Mouse (Mus musculus): ENCODE data around the gene Foxn2. TPM values are rescaled to one million over a fixed set of nuclear protein-coding genes. Genes with fewer than 3 reads are reported as not detected.
"Not testable (repeated sequence)": the region's sequence is repeated elsewhere in the genome, so short reads cannot be mapped to it uniquely, and the experiment has no call there.

The Foxn2 gene
- polyA plus RNA-seq, 1 experiment from 2014 or later, result 8.5 TPM

GRCm38 (mm10) chr17:88443186-88443585 lies 2.7 kb downstream of the Foxn2 start:
- 87% methylated on average over 6 of the region's 6 CpGs for WGBS
- H3K27ac ChIP-seq (replicated peaks), result no peak overlapping the region
- H3K9me3 ChIP-seq, result no peaks in the 10 kb centered on the region
- H3K27me3 ChIP-seq, result no peaks in the 10 kb centered on the region
- no peak overlapping the region for H3K4me2 ChIP-seq
- H3K36me3 ChIP-seq, result no peaks in the 10 kb centered on the region
- H3K4me1 ChIP-seq (replicated peaks), result peaks cover 8% of the 10 kb centered on the region
- no peak overlapping the region for H3K4me3 ChIP-seq
- no peak overlapping the region for H3K9ac ChIP-seq
- ATAC-seq (ENCODE audit: low FRiP score, low read depth), result no peak

GRCm38 (mm10) chr17:88458079-88458478 lies 17.6 kb downstream of the Foxn2 start:
- H3K9me3 ChIP-seq, result no peaks in the 10 kb centered on the region
- H3K9ac ChIP-seq, result no peak overlapping the region
- no peak overlapping the region for H3K4me2 ChIP-seq
- H3K4me1 ChIP-seq (replicated peaks), result no peaks in the 10 kb centered on the region
- 94% methylated on average over 3 of the region's 3 CpGs for WGBS
- H3K27me3 ChIP-seq, result no peaks in the 10 kb centered on the region
- ATAC-seq (ENCODE audit: low FRiP score, low read depth), result no peak
- no peak overlapping the region for H3K27ac ChIP-seq (replicated peaks)
- no peaks in the 10 kb centered on the region for H3K36me3 ChIP-seq
- H3K4me3 ChIP-seq, result no peak overlapping the region

- H3K4me2 ChIP-seq, result no peak overlapping the region
- H3K27ac ChIP-seq (replicated peaks), result no peak overlapping the region
- H3K36me3 ChIP-seq, result no peaks in the 10 kb centered on the region
- H3K9me3 ChIP-seq, result no peaks in the 10 kb centered on the region
- ATAC-seq (ENCODE audit: low FRiP score, low read depth), result no peak
- H3K9ac ChIP-seq, result no peak overlapping the region
- no peaks in the 10 kb centered on the region for H3K4me1 ChIP-seq (replicated peaks)
- no peaks in the 10 kb centered on the region for H3K27me3 ChIP-seq
- 89% methylated on average over 2 of the region's 2 CpGs for WGBS
- no peak overlapping the region for H3K4me3 ChIP-seq
These were observed 19.0 kb downstream of the Foxn2 start for GRCm38 (mm10) chr17:88459516-88459915.

GRCm38 (mm10) chr17:88459916-88460901 lies 19.7 kb downstream of the Foxn2 start:
- H3K36me3 ChIP-seq, result no peaks in the 10 kb centered on the region
- no peaks in the 10 kb centered on the region for H3K27me3 ChIP-seq
- H3K9me3 ChIP-seq, result no peaks in the 10 kb centered on the region
- no peak overlapping the region for H3K27ac ChIP-seq (replicated peaks)
- no peak overlapping the region for H3K4me2 ChIP-seq
- no peaks in the 10 kb centered on the region for H3K4me1 ChIP-seq (replicated peaks)
- H3K4me3 ChIP-seq, result no peak overlapping the region
- H3K9ac ChIP-seq, result no peak overlapping the region
- no peak for ATAC-seq (ENCODE audit: low FRiP score, low read depth)
- 89% methylated on average over 7 of the region's 7 CpGs for WGBS

GRCm38 (mm10) chr17:88462658-88463057 lies 22.1 kb downstream of the Foxn2 start:
- no peaks in the 10 kb centered on the region for H3K4me1 ChIP-seq (replicated peaks)
- no peaks in the 10 kb centered on the region for H3K9me3 ChIP-seq
- H3K4me2 ChIP-seq, result no peak overlapping the region
- no peaks in the 10 kb centered on the region for H3K27me3 ChIP-seq
- H3K9ac ChIP-seq, result no peak overlapping the region
- no peak overlapping the region for H3K27ac ChIP-seq (replicated peaks)
- no peaks in the 10 kb centered on the region for H3K36me3 ChIP-seq
- WGBS, result 79% methylated on average over 5 of the region's 5 CpGs
- ATAC-seq (ENCODE audit: low FRiP score, low read depth), result no peak
- no peak overlapping the region for H3K4me3 ChIP-seq

- H3K4me2 ChIP-seq, result no peak overlapping the region
- ATAC-seq (ENCODE audit: low FRiP score, low read depth), result no peak
- no peak overlapping the region for H3K9ac ChIP-seq
- no peaks in the 10 kb centered on the region for H3K27me3 ChIP-seq
- 89% methylated on average over 1 of the region's 1 CpGs for WGBS
- H3K4me3 ChIP-seq, result no peak overlapping the region
- H3K4me1 ChIP-seq (replicated peaks), result no peaks in the 10 kb centered on the region
- no peak overlapping the region for H3K27ac ChIP-seq (replicated peaks)
- H3K36me3 ChIP-seq, result peaks cover 9% of the 10 kb centered on the region
- H3K9me3 ChIP-seq, result 0 out of 2 replicates have a peak, but pooled peaks cover 3% of the 10 kb centered on the region
These were observed 26.1 kb downstream of the Foxn2 start for GRCm38 (mm10) chr17:88466591-88466990.

- H3K4me2 ChIP-seq, result no peak overlapping the region
- H3K4me3 ChIP-seq, result no peak overlapping the region
- H3K27me3 ChIP-seq, result no peaks in the 10 kb centered on the region
- 90% methylated on average over 6 of the region's 6 CpGs for WGBS
- 0 out of 2 replicates have a peak, but pooled peaks cover 3% of the 10 kb centered on the region for H3K9me3 ChIP-seq
- no peak overlapping the region for H3K9ac ChIP-seq
- no peak for ATAC-seq (ENCODE audit: low FRiP score, low read depth)
- H3K36me3 ChIP-seq, result peaks cover 9% of the 10 kb centered on the region
- H3K27ac ChIP-seq (replicated peaks), result no peak overlapping the region
- H3K4me1 ChIP-seq (replicated peaks), result no peaks in the 10 kb centered on the region
These were observed 27.2 kb downstream of the Foxn2 start for GRCm38 (mm10) chr17:88467696-88468095.

- WGBS, result 98% methylated on average over 5 of the region's 5 CpGs
- not testable (repeated sequence) for H3K9me3 ChIP-seq; H3K36me3 ChIP-seq; H3K4me1 ChIP-seq (replicated peaks); H3K4me2 ChIP-seq; H3K9ac ChIP-seq; ATAC-seq (ENCODE audit: low FRiP score, low read depth); H3K27me3 ChIP-seq; H3K4me3 ChIP-seq; H3K27ac ChIP-seq (replicated peaks)
These were observed 28.3 kb downstream of the Foxn2 start for GRCm38 (mm10) chr17:88468655-88469398.

GRCm38 (mm10) chr17:88473766-88474165 lies 33.3 kb downstream of the Foxn2 start:
- peaks cover 9% of the 10 kb centered on the region for H3K36me3 ChIP-seq
- no peak overlapping the region for H3K27ac ChIP-seq (replicated peaks)
- H3K27me3 ChIP-seq, result no peaks in the 10 kb centered on the region
- H3K9me3 ChIP-seq, result 0 out of 2 replicates have a peak, but pooled peaks cover 3% of the 10 kb centered on the region
- ATAC-seq (ENCODE audit: low FRiP score, low read depth), result no peak
- no peak overlapping the region for H3K4me2 ChIP-seq
- peaks cover 5% of the 10 kb centered on the region; the same call in 1 of the 2 replicates for H3K4me1 ChIP-seq (replicated peaks)
- H3K4me3 ChIP-seq, result no peak overlapping the region
- no peak overlapping the region for H3K9ac ChIP-seq
- WGBS, result 51% methylated on average over 2 of the region's 2 CpGs

- no peaks in the 10 kb centered on the region for H3K27me3 ChIP-seq
- no peak overlapping the region for H3K9ac ChIP-seq
- WGBS, result 95% methylated on average over 7 of the region's 7 CpGs
- no peaks in the 10 kb centered on the region for H3K9me3 ChIP-seq
- no peaks in the 10 kb centered on the region for H3K36me3 ChIP-seq
- no peak overlapping the region for H3K27ac ChIP-seq (replicated peaks)
- no peak overlapping the region for H3K4me2 ChIP-seq
- peaks cover 5% of the 10 kb centered on the region; the same call in 1 of the 2 replicates for H3K4me1 ChIP-seq (replicated peaks)
- no peak overlapping the region for H3K4me3 ChIP-seq
- ATAC-seq (ENCODE audit: low FRiP score, low read depth), result no peak
These were observed 36.7 kb downstream of the Foxn2 start for GRCm38 (mm10) chr17:88477165-88477564.

- no peaks in the 10 kb centered on the region for H3K36me3 ChIP-seq
- no peaks in the 10 kb centered on the region for H3K27me3 ChIP-seq
- no peak overlapping the region for H3K27ac ChIP-seq (replicated peaks)
- no peak for ATAC-seq (ENCODE audit: low FRiP score, low read depth)
- H3K4me1 ChIP-seq (replicated peaks), result peaks cover 5% of the 10 kb centered on the region; the same call in 1 of the 2 replicates
- no peak overlapping the region for H3K4me2 ChIP-seq
- H3K4me3 ChIP-seq, result no peak overlapping the region
- H3K9ac ChIP-seq, result no peak overlapping the region
- H3K9me3 ChIP-seq, result no peaks in the 10 kb centered on the region
These were observed 37.2 kb downstream of the Foxn2 start for GRCm38 (mm10) chr17:88477699-88478098.

- 79% methylated on average over 13 of the region's 13 CpGs for WGBS
- Histone ChIP-seq H3K27me3 (no peaks in the 10 kb centered on the region), H3K9me3 (no peaks in the 10 kb centered on the region), H3K27ac (replicated peaks) (no peak overlapping the region), H3K9ac (no peak overlapping the region), H3K4me1 (replicated peaks) (no peaks in the 10 kb centered on the region), H3K4me3 (no peak overlapping the region), H3K36me3 (no peaks in the 10 kb centered on the region), H3K4me2 (no peak overlapping the region)
- no peak for ATAC-seq (ENCODE audit: low FRiP score, low read depth)
These were observed 38.5 kb downstream of the Foxn2 start for GRCm38 (mm10) chr17:88479040-88479439.

Data from hindbrain, embryonic 15.5 days (tissue).